Mouse (Mus musculus) urinary bladder, postnatal 25 days (tissue): ENCODE measurements around the gene Nhlrc4.

Experiments used
- DNase-seq: peaks from one replicate; pipeline ENCODE4 v3.0.0; 2022; ENCODE audit warnings: low spot score

Gene Nhlrc4

DNA sequence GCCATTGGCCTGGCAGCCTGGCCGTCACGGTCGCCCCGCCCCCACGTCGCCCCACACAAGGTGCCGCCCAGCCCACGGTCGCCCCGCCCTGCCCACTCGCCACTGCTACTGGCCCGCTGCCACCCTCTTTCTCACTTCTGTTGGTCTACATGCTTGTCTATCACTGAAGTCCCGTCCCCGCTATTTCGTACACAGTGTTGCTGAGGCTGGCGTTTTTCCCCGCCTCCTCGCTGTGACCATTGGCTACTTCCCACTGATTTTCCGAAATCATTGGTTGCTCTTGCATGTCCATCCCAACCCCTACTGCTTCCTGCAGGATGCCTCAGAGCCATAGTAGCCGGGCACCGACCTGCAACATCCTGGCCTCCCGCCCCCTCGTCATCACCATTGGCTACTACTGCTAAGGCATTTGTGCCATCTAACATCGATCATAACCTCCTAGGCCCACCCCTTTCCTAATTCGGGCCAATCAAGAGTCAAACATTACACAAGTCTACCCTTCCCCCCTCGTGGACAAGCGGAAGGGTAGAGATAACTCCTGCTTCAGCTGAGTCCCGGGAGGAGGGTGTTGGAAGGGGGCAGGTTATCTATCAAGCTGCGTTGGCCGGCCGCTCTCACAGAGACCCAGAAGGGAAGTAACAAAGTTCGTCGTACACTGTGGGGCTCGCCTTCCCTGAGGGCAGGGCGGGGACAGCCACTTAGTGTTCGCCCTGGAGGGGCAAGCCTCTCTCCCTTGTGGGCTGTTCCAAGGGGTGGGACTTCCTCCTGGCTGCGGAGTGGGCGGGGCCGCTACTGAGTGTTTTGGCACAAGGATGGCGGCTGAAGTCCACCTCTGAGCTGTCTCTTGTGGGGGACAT, 24.7 kb downstream of the Nhlrc4 start:
- DNase-seq: peak; percentile 100

DNA sequence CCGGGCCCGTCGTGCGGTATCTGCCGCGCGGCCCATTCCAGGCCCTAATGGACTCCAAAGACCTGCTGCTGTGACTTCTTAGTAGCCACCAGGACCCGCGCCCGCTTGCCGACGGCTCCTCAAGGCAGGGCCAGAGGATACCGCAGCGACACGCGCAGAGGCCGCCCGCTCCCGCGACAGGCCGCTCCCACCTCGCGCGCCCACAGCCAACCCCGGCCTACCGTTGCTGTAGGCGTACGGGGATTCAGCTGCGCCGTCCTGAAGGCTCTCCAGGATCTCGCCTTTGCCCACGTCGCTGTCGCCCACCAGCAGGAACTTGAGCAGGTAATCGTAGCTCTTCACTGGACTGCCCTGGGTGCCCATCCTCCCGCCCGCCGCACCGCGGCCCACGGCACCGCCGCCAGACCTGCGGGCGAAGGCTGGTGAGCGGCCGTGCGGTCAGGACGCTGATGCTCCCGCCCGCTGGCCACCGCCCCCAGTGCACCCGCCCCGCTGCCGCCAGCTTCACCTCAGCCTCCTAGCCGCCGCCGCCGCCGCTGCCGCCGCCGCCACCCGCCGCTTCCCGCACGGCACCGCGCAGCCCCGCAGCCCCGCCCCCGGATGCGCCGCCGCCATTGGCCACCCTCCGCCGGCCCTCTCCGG, 25.5 kb downstream of the Nhlrc4 start, which contains the start of gene Rab40c:
TSS of gene Rab40c (minus strand) at position 584 of the 642 bp plus-strand sequence.
- peak; percentile 23 for DNase-seq

DNA sequence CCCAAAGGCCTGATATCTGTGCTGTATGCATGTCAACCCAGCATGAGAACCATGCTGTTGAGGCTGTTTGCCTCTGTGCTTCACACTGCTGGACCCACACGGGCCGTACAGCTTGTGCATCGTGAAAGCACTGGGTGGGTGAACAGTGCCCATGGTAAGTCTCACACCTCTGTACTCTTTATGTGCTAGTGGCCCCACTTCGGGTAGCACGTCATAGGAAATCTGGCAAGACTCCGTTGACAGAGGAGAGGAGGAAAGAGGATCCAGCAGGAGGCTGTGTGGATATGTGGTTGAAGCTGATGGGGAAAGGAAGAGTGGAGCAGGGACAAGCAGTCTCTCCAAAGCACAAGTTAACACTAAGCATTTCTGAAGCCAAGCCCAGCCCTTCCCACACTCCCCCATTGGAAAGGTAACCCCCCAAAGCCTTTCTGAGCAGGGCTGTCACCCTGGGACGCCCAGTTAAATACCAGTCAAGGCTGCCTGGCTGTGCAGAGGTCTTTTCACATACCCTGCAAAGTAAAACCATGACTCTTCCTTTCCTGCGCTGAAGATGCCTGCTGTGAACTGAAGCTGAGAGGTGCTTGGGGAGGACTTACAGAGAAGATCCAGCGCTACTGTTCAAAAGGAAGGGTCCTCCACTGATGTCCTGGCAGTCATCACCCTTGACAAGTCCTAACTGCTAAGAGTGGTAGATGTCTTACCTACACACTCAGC, 26.6 kb downstream of the Nhlrc4 start:
- DNase-seq: no peak

DNA sequence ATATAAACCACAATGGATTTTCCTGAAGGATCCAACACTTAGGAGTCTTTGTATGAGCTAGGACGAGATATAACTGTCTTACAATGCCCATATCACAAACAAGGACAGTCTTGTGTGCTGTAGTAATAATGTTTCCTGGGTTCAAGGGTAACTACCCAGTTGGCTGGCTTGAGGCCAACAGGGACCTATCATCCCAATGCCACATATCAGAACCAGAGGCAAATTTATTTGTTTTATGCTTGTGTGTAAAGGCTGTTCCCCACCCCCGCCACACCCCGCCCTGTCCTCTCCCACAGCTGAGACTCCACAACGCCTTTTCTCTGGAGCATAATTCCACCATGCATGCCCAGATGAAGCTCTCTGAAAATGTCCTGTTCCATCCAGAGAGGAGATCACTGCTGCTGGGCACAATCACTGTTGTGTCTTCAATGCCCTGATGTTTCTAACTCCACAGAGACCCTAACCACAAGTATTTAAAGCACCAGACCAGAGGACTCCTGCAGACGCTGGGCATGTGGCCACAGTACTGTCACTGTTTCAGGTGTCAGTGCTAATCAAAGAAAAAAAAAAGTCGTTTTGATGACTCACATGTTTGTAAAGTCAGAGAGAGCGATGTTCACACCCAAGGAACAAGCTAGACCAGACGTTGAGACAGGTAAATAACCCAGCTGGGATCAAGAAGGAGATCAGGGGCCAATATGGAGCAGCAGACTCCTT, 27.7 kb downstream of the Nhlrc4 start:
- DNase-seq: no peak

DNA sequence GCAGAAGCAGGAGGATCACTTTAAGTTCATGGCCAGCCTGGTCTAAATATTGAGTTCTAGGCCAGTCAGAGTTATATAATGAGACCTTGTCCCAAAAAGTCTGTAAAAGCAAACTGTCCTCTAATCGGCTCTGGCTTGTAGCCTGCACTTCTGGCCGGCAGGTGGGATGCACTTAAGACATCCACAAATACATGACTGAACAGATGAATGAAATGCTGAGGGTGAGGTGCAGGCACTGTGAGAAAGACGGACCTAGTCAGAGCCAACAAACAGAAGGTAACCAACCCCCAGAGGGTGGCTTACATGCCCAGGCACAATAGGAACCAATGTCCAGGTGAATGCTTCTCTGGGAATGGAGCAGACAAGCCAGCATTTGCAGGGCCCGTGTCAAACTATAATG, 30.5 kb downstream of the Nhlrc4 start:
- DNase-seq: no peak

DNA sequence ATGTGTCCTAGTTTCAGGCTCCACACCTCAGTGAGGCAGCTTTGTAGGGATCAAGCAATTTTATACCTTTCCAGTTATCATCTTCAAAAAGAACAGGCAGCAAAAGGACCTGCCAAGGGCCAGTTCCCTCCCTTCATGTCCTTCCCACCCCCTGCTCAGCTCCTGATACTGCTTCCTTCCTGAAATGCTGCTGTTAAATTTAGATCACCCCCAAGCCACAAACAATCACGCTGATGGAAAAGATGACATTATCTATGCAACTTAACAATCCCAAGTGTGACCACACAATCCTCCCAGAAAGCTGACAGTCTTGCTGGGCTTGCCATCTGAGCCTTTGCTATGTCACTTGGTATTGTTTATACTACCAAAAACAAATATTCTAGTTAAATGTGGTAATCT, 30.9 kb downstream of the Nhlrc4 start:
- DNase-seq: no peak

DNA sequence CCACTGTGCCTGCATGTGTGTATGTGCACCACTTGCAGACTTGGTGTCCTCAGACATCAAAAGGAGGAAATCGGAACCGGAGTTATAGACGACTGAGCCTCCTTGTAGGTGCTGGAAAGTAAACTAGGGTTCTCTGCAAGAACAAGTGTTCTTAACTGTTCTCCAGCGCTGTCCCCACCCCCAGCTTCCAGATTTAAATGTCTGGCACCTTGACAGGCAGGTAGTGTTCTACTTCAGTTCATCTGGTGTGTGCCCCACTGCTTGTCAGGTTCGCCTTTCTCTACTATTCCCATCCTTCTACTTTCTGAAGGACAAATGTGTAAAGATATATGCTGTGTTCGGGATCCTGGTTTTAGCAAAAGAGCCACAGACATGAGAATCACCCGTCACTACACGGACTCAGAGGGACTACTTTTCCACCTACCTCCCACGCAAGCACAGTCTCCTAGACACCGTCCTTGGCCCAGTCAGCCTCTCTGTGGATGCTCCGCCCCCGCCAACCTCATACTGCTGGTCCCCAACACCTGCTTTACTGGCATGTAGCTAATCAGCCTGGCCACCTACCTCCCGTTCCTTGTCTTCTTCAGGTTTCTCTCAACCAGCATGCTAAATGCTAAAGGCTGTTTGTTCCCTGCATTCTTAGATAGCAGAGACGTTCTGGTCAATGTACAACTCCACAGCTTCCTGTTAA, 31.4 kb downstream of the Nhlrc4 start:
- no peak for DNase-seq

DNA sequence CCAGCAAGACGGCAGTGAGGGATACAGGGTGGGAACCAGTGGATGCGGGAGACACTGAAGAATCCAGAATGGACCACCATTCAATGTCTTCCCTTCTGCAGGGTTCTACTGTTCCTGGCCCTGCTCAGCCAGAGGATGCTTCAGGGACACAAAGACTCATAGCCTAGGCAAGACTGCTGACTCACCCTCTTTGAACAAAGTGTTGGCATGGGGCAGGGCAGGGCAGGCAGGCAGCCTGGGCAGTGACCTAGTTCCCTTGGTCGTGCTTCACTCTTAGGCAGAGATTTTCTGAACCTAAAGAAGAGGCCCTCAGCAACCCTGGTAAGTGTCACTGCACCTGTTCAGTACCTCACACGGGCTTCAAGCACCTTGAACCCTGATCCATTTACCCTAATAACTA, 32.9 kb downstream of the Nhlrc4 start:
- DNase-seq: no peak

DNA sequence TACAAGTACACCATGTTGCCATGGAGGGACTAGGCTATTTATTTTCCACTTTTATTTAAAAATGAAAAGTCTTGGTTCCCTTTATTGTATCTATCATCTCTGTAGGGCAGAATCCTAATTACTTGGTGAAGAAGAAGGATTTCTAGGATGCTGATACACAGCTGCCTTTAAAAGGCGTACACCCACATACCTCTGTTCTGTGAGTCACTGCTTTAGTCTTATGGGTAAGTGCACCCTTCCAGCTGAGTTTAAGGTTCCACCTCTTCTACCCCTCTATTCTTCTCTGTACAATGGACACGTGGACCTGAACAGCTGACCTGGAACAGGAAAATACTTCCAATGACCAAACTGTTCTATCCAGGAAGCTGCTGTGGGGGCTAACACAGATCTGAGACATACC, 37.1 kb downstream of the Nhlrc4 start:
- no peak for DNase-seq

DNA sequence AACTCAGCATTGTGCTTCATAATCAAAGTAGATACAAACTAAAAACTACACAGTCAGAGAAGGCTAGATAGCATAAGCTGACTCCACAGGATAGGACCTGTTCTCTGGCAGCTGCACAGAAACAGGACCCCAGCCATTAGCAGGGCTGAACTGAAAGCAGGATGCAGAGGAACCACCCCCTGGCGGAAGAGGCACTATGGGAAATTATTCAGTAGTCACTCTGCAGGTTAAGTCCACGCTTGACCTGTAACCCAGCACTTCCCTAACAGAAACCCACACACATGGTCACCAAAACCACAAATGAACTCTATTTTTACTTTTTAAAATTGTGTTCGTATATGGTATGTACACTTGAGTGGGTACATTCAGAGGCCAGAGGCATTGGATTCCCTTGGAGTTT, 41.7 kb downstream of the Nhlrc4 start:
- no peak for DNase-seq

DNA sequence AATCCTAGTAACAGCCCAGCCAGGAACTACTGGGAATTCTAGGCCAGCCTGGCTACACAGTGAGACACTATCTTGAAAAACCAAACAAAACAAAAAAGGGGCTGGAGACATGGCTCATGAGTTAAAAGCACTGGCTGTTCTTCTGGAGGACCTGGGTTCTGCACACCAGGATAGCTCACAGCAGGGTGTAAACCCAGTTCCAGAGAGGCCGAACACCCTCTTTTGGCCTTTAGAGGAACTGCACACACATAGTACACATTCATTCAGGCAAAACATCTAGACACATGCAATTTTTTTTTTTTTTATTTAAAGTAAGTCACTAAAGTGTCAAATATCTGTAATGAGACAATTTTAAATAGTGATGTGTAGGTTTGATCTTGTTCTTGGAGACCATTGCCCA, 44.6 kb downstream of the Nhlrc4 start:
- no peak for DNase-seq

DNA sequence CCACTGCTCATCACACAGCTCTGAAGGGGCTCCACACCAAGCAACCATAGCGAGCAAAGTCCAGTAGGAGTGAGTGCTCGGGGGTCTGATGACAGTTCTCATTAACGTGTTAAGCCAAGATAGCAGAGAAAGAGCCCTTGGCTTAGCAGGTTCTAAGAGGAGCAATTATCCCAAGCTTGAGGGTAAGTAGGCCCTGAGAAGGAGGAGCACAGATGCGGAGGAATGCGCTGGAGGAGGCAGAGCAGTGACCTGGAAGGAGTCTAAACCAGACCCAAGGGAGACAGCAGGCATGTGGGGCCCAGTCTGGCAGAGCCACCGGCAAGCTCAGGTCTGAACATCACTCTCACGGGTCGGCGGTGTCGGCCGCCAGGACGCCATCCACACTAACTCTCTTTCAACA, 48.9 kb downstream of the Nhlrc4 start:
- no peak for DNase-seq

DNA sequence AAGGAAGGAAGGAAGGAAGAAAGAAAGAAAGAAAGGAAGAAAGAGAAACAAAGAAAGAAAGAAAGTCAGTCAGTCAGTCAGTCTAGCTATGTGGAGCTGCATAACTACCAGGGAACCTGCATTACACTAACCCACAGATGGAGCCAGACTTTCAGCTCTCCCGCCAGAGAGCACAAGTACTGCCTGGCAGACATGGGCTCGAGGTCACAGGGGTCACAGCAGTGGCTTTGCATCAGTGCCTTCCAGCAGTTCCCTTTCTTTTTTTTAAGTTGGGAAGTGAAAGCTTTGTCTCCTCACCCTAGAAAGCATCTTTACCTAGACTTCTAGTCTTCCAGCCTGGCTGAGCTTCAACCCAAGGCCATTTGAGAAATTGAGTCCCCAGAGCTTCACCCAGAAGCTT, 49.3 kb downstream of the Nhlrc4 start:
- no peak for DNase-seq

DNA sequence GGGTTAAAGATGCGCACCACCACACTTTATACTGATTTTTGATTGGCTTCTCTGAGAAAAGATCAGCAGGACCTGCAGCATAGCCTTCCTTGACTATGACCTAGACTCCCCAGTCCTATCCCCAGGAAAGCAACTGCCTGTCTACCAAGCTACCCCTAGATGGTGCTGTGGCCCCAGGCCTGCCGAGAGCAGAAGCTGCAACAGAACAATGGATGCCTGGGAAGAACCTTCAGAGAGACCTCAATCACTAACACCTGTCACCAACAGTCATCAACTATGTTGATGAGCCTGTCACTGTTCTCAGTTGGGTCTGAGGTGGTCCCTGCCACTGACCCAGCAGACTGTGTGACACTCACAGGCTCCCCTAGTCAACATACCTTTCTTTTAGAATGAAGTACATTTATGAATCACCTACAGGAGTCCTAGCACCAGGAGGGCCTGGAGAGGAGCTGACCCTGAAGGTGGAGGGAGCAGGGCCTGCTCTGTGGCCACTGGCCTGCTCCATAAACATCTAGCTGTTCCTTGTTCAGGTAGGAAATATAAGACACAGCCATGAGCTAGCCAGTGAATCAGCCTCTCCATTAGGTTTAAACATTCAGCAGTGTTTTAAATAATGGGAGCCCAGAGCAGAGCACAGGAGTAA, 50.7 kb downstream of the Nhlrc4 start:
- peak; percentile 53 for DNase-seq
